Mouse (Mus musculus): ENCODE measurements around the gene Slc41a2.
"Not testable (repeated sequence)": the region's sequence is repeated elsewhere in the genome, so short reads cannot be mapped to it uniquely, and the experiment has no call there.

Slc41a2 gene

GRCm38 (mm10) chr10:83337159-83337951, at the start of gene Slc41a2:
Gene Slc41a2 (minus strand): TSS chr10:83337882.
- peak; percentile 73 for DNase-seq (ENCODE audit: low spot score)

GRCm38 (mm10) chr10:83385330-83385910, 47.7 kb upstream of the Slc41a2 start:
- DNase-seq (ENCODE audit: low spot score) = no peak

- no peak for DNase-seq (ENCODE audit: low spot score)
These were observed 47.0 kb upstream of the Slc41a2 start for GRCm38 (mm10) chr10:83384456-83385215.

GRCm38 (mm10) chr10:83383863-83384262, 46.2 kb upstream of the Slc41a2 start:
- peak; percentile 57 for DNase-seq (ENCODE audit: low spot score)

GRCm38 (mm10) chr10:83382988-83383387, 45.3 kb upstream of the Slc41a2 start:
- DNase-seq (ENCODE audit: low spot score) = no peak

GRCm38 (mm10) chr10:83382528-83382927, 44.8 kb upstream of the Slc41a2 start:
- DNase-seq (ENCODE audit: low spot score) = no peak

- DNase-seq (ENCODE audit: low spot score) = no peak
These were observed 42.8 kb upstream of the Slc41a2 start for GRCm38 (mm10) chr10:83380501-83380900.

GRCm38 (mm10) chr10:83378083-83378833, 40.6 kb upstream of the Slc41a2 start:
- peak; percentile 63 for DNase-seq (ENCODE audit: low spot score)

- DNase-seq (ENCODE audit: low spot score) = no peak
These were observed 39.4 kb upstream of the Slc41a2 start for GRCm38 (mm10) chr10:83376911-83377682.

- not testable (repeated sequence) for DNase-seq (ENCODE audit: low spot score)
These were observed 37.8 kb upstream of the Slc41a2 start for GRCm38 (mm10) chr10:83375458-83375857.

- DNase-seq (ENCODE audit: low spot score) = no peak
These were observed 36.5 kb upstream of the Slc41a2 start for GRCm38 (mm10) chr10:83374045-83374656.

- DNase-seq (ENCODE audit: low spot score) = no peak
These were observed 31.2 kb upstream of the Slc41a2 start for GRCm38 (mm10) chr10:83368918-83369317.

GRCm38 (mm10) chr10:83363451-83363850, 25.8 kb upstream of the Slc41a2 start:
- no peak for DNase-seq (ENCODE audit: low spot score)

- DNase-seq (ENCODE audit: low spot score) = no peak
These were observed 24.1 kb upstream of the Slc41a2 start for GRCm38 (mm10) chr10:83361643-83362382.

- DNase-seq (ENCODE audit: low spot score) = no peak
These were observed 22.7 kb upstream of the Slc41a2 start for GRCm38 (mm10) chr10:83360356-83360755.

GRCm38 (mm10) chr10:83359956-83360355, 22.3 kb upstream of the Slc41a2 start, which contains the start of gene D10Wsu102e:
Gene D10Wsu102e (plus strand): TSS chr10:83360221.
- DNase-seq (ENCODE audit: low spot score) = peak; percentile 98

GRCm38 (mm10) chr10:83359451-83359850, 21.8 kb upstream of the Slc41a2 start:
- no peak for DNase-seq (ENCODE audit: low spot score)

GRCm38 (mm10) chr10:83356416-83356815, 18.7 kb upstream of the Slc41a2 start:
- no peak for DNase-seq (ENCODE audit: low spot score)

- DNase-seq (ENCODE audit: low spot score) = no peak
These were observed 16.6 kb upstream of the Slc41a2 start for GRCm38 (mm10) chr10:83354333-83354719.
